Mouse (Mus musculus): Measurements from ENCODE around the gene Vmn2r110. TPM values are rescaled to one million over a fixed set of nuclear protein-coding genes. Genes with fewer than 3 reads are reported as not detected.

The Vmn2r110 gene
- not detected in 2 replicates for polyA plus RNA-seq (2015; fragmentation: Nextera tagmentation; extraction: Ambion mirVana)

DNA sequence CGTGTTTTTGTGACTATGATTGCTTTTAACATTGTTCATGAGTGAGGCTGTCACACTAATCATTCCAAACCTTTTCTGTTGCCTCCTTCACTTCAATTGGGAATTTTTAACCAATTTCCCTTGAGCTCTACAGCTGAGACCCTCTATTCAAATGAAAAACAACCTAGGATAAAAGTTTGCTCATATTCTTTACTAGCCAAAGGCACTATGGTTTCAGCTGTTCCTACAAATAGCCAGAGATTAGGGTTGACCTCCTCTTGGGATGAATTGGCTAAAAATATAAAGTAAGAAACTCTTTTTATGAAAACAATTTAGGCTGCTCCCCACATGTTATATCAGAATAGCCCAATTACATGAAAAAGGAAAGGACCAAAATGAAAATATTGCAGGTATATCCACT, at the start of gene Vmn2r110:
Gene Vmn2r110 (minus strand): TSS at position 101 of the 400 bp plus-strand sequence.
- Histone ChIP-seq H3K4me2 (no peak within 1 kb of the TSS), H3K4me1 (no peaks in the 10 kb centered on the region), H3K27me3 (replicated peaks) (no peaks in the 10 kb centered on the region), H3K9ac (no peak within 1 kb of the TSS), H3K36me3 (replicated peaks) (no peaks in the 10 kb centered on the region), H3K4me3 (no peak within 1 kb of the TSS), H3K9me3 (peaks cover 8% of the 10 kb centered on the region; the same call in 1 of the 2 replicates), H3K27ac (no peak within 1 kb of the TSS)
- ATAC-seq (replicated peaks), result no peak
- WGBS, result 42% methylated on average over 1 of the region's 1 CpGs

DNA sequence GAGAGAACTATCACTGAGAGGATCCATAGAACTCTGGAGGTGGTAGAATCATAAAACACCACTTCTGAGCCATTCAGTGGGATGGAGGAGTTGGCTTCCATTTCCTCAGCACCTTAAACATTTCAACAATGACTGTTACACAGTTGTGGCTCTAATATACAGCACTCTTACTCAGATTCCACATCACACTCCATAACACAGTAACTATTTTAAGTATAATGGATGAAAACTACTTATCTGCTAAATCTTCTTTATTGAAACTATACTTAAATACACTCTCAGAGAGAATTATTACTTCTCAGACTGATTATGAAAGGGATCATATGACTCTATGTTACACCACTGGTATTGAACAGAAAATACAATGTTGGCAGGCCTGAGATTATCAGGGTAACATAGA, 28.6 kb upstream of the Vmn2r110 start, which contains the start of gene Fpr-rs3:
Gene Fpr-rs3 (minus strand): TSS at position 101 of the 400 bp plus-strand sequence.
- Histone ChIP-seq H3K4me3 (no peak within 1 kb of the TSS), H3K27me3 (replicated peaks) (no peaks in the 10 kb centered on the region), H3K4me2 (no peak within 1 kb of the TSS), H3K9me3 (peaks cover 13% of the 10 kb centered on the region), H3K36me3 (replicated peaks) (no peaks in the 10 kb centered on the region), H3K9ac (no peak within 1 kb of the TSS), H3K4me1 (no peaks in the 10 kb centered on the region), H3K27ac (no peak within 1 kb of the TSS)
- ATAC-seq (replicated peaks), result no peak

DNA sequence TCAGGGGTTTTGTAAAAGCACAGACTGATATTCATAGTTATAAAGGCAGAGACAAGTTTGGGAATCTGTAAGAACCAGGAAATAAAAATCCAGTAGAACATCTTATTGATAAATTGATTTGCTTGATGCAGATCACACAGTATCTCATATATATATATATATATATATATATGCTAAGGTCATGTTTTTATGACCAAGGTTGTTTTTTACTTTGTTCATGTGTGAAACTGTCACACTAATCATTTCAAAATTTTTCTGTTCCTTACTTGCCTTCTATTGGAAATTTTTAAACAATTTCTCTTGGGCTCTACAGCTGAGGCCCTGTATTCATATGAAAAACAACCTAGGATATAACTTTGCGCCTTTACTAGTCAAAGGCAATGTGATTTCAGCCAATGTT, 31.6 kb downstream of the Vmn2r110 start, which contains the start of gene Vmn2r109:
Gene Vmn2r109 (minus strand): TSS at position 101 of the 400 bp plus-strand sequence.
- no peak within 1 kb of the TSS for H3K27ac ChIP-seq
- H3K4me1 ChIP-seq, result no peaks in the 10 kb centered on the region
- H3K9ac ChIP-seq, result no peak within 1 kb of the TSS
- no peak within 1 kb of the TSS for H3K4me2 ChIP-seq
- ATAC-seq (replicated peaks), result no peak
- peaks cover 4% of the 10 kb centered on the region; the same call in 1 of the 2 replicates for H3K9me3 ChIP-seq
- no peaks in the 10 kb centered on the region for H3K36me3 ChIP-seq (replicated peaks)
- H3K27me3 ChIP-seq (replicated peaks), result no peaks in the 10 kb centered on the region
- no peak within 1 kb of the TSS for H3K4me3 ChIP-seq
- 85% methylated on average over 1 of the region's 1 CpGs for WGBS

Other genes starting within 250 kb of the Vmn2r110 start
- gene Vmn1r224, start 182.3 kb downstream of the Vmn2r110 start, polyA plus RNA-seq (2015; fragmentation: Nextera tagmentation; extraction: Ambion mirVana), result not detected in 2 replicates
- not detected in 2 replicates for gene Vmn2r108, start 115.1 kb downstream of the Vmn2r110 start, polyA plus RNA-seq (2015; fragmentation: Nextera tagmentation; extraction: Ambion mirVana)
- gene Vmn1r225, start 98.3 kb downstream of the Vmn2r110 start, polyA plus RNA-seq (2015; fragmentation: Nextera tagmentation; extraction: Ambion mirVana), result not detected in 2 replicates
- gene Vmn2r109, start 31.7 kb downstream of the Vmn2r110 start, polyA plus RNA-seq (2015; fragmentation: Nextera tagmentation; extraction: Ambion mirVana), result not detected in 2 replicates
- gene Fpr-rs3, start 28.5 kb upstream of the Vmn2r110 start, polyA plus RNA-seq (2015; fragmentation: Nextera tagmentation; extraction: Ambion mirVana), result not detected in 2 replicates
- not detected in 2 replicates for gene Vmn1r226, start 86.4 kb upstream of the Vmn2r110 start, polyA plus RNA-seq (2015; fragmentation: Nextera tagmentation; extraction: Ambion mirVana)
- not detected in 2 replicates for gene Vmn1r227, start 133.4 kb upstream of the Vmn2r110 start, polyA plus RNA-seq (2015; fragmentation: Nextera tagmentation; extraction: Ambion mirVana)
- gene Vmn1r228, start 189.7 kb upstream of the Vmn2r110 start, polyA plus RNA-seq (2015; fragmentation: Nextera tagmentation; extraction: Ambion mirVana), result not detected in 2 replicates
- not detected in 2 replicates for gene Vmn1r229, start 215.1 kb upstream of the Vmn2r110 start, polyA plus RNA-seq (2015; fragmentation: Nextera tagmentation; extraction: Ambion mirVana)
- gene Vmn1r230, start 244.0 kb upstream of the Vmn2r110 start, polyA plus RNA-seq (2015; fragmentation: Nextera tagmentation; extraction: Ambion mirVana), result not detected in 2 replicates

Data from midbrain, embryonic 15.5 days (tissue).